Mouse (Mus musculus) heart, embryonic 14.5 days (tissue): Measurements from ENCODE around the gene Rtf2. TPM values are rescaled to one million over a fixed set of nuclear protein-coding genes. Genes with fewer than 3 reads are reported as not detected.

Experiments
- ATAC-seq: fragments of 200-750 bp; cut with Nextera tagmentation; 2 replicates; pipeline ENCODE4 v1.8.0; 2017; ENCODE audit warnings: low read depth, moderate TSS enrichment; ENCODE audit not compliant: insufficient number of reproducible peaks, insufficient read depth, low FRiP score
- H3K27ac ChIP-seq, 2 experiments: fragments of 200-500 bp in 1 of 2; fragments of 300-500 bp in 1 of 2; sonication (generic) in 1 of 2; replicated peaks in 1 of 2; 2 replicates each; pipeline ENCODE4 v1.5.1; 2012 to 2014; ENCODE audit warnings: low read depth in 2 of 2, low read length in 2 of 2, control low read depth in 1 of 2, mild to moderate bottlenecking in 1 of 2, mixed read lengths in 1 of 2; ENCODE audit not compliant: control insufficient read depth in 1 of 2, insufficient read depth in 1 of 2
- H3K27me3 ChIP-seq: fragments of 300-500 bp; sonication (generic); 2 replicates; pipeline ENCODE4 v1.6.1; 2014; ENCODE audit warnings: mild to moderate bottlenecking, low read length, control low read depth; ENCODE audit not compliant: control insufficient read depth, insufficient read depth
- H3K36me3 ChIP-seq: fragments of 300-500 bp; sonication (generic); 2 replicates; pipeline ENCODE4 v1.6.1; 2014; ENCODE audit warnings: mild to moderate bottlenecking, control low read depth, low read length, mixed read lengths; ENCODE audit not compliant: control insufficient read depth, insufficient read depth
- H3K4me1 ChIP-seq, 2 experiments: fragments of 200-500 bp in 1 of 2; fragments of 300-500 bp in 1 of 2; sonication (generic) in 1 of 2; 2 replicates each; pipeline ENCODE4 v1.6.1; 2012 to 2014; ENCODE audit warnings: low read length in 2 of 2, control low read depth in 1 of 2, mixed read lengths in 1 of 2; ENCODE audit not compliant: control insufficient read depth in 2 of 2, insufficient read depth in 2 of 2
- H3K4me2 ChIP-seq: fragments of 300-500 bp; sonication (generic); 2 replicates; pipeline ENCODE4 v1.6.1; 2014; ENCODE audit warnings: mild to moderate bottlenecking, low read length
- H3K4me3 ChIP-seq, 2 experiments: fragments of 200-500 bp in 1 of 2; fragments of 300-500 bp in 1 of 2; sonication (generic) in 1 of 2; 2 replicates each; pipeline ENCODE4 v1.5.1; 2012 to 2014; ENCODE audit warnings: low read length in 2 of 2, mild to moderate bottlenecking in 2 of 2, control low read depth in 1 of 2, low read depth in 1 of 2, moderate library complexity in 1 of 2; ENCODE audit not compliant: control insufficient read depth in 1 of 2, insufficient read depth in 1 of 2
- H3K9ac ChIP-seq: fragments of 300-500 bp; sonication (generic); 2 replicates; pipeline ENCODE4 v1.6.1; 2014; ENCODE audit warnings: mild to moderate bottlenecking, low read length
- H3K9me3 ChIP-seq: fragments of 300-500 bp; sonication (generic); 2 replicates; pipeline ENCODE4 v1.6.1; 2016; ENCODE audit warnings: low read length, control low read depth; ENCODE audit not compliant: control insufficient read depth
- WGBS: fragments of 180-500 bp; shearing (Covaris S2); extraction: QIAGEN DNeasy Blood & Tissue Kit; methylation state at CpG from one replicate; pipeline ENCODE4 v1.1.7; 2014; 5-methylcytosine and 5-hydroxymethylcytosine counted together
- polyA plus RNA-seq: library from polyadenylated mRNA; unstranded; fragments of >200 nt; fragmentation: Nextera tagmentation; extraction: Ambion mirVana; gene quantifications from 2 replicates; pipeline ENCODE4 v1.2.1, GENCODE M21; 2014

The Rtf2 gene
- polyA plus RNA-seq, 1 experiment from 2014 or later = 48.3 TPM

DNA sequence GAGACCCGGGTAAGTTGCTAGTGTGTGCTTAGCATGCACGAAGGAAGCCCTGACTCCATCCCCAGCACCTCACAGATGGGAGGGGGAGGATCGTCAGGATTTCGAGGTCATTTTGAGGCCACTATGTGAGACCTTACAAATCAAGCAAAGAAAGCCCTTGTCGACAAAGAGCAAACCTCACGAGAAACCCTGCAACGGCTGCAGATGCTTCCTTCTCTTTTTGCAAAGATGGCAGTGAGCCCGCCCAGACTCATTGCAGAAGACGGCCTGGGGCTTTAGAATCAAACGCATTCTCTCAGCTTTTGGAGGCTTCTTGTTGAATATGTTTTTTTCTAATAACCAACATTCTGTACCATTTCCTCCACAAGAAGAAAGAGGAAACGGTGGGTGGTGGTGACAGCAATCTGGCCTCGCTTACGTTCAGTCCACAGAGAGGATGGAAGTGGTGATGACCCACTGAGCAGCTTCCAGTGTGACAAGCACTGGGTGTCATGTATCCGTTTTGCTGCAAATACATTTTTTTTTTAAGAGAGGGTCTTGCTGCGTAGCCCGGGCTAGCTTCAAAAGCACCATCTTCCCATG lies 2.9 kb upstream of the Rtf2 start:
- Histone ChIP-seq H3K4me1 (peaks cover 9 to 16% of the 10 kb centered on the region in 2 experiments), H3K27ac (no peak overlapping the region), H3K4me3 (no peak overlapping the region), H3K36me3 (no peaks in the 10 kb centered on the region), H3K27me3 (no peaks in the 10 kb centered on the region), H3K9me3 (no peaks in the 10 kb centered on the region), H3K9ac (no peak overlapping the region), H3K4me2 (no peak overlapping the region)
- 58% methylated on average over 16 of the region's 16 CpGs for WGBS
- no peak for ATAC-seq

DNA sequence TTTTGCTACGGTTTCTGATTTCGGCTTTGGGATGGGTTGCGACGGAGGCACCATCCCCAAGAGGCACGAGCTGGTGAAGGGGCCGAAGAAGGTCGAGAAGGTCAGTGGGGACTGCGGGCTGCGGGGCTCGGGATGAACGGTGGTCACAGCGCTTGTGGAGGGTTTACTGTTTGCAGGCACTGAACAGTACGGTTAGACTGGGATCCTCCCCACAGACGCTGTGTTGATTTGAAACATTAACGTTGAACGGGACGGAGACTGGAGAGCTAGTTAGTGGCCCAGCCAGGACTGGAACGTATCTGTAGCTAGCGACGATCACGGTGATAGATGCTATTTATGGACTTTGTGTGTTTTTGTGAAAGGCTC lies 267 bp downstream of the Rtf2 start:
- ATAC-seq = no peak
- Histone ChIP-seq H3K4me1 (peaks cover 9 to 16% of the 10 kb centered on the region in 2 experiments), H3K4me3 (peak overlapping the region; percentile 74 to 97), H3K4me2 (peak overlapping the region; percentile 79), H3K9me3 (no peaks in the 10 kb centered on the region), H3K9ac (peak overlapping the region; percentile 80), H3K36me3 (peaks cover 9% of the 10 kb centered on the region), H3K27me3 (no peaks in the 10 kb centered on the region), H3K27ac (peak overlapping the region; percentile 38 to 61)
- WGBS = 1% methylated on average over 21 of the region's 21 CpGs

DNA sequence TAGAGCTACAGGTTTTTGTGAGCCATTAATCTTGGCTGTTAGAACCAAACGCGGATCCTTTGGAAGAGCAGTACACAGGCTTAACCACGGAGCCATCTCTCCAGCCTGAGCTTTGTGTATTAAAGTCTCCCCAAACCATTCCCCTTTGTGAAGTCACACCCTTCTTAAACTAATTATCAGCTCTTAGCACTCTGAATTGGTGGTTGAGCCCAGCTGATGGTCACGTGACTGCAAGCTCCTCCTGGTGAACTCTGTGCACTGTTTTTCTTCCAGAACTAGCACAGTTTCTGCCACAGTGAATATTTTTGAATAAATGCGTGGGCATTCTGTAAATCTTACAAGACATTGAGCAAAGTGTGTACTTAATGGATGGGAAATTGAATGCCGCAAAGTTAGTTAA lies 820 bp downstream of the Rtf2 start:
- H3K9me3 ChIP-seq = no peaks in the 10 kb centered on the region
- H3K27me3 ChIP-seq = no peaks in the 10 kb centered on the region
- peak overlapping the region; percentile 79 for H3K4me2 ChIP-seq
- H3K9ac ChIP-seq = peak overlapping the region; percentile 80
- no peak overlapping the region; a peak in 1 of 4 replicates for H3K27ac ChIP-seq
- no peak for ATAC-seq
- peaks cover 15% of the 10 kb centered on the region for H3K36me3 ChIP-seq
- peaks cover 9 to 16% of the 10 kb centered on the region in 2 experiments for H3K4me1 ChIP-seq
- H3K4me3 ChIP-seq = peak overlapping the region; percentile 74 to 97
- WGBS = 26% methylated on average over 6 of the region's 6 CpGs

DNA sequence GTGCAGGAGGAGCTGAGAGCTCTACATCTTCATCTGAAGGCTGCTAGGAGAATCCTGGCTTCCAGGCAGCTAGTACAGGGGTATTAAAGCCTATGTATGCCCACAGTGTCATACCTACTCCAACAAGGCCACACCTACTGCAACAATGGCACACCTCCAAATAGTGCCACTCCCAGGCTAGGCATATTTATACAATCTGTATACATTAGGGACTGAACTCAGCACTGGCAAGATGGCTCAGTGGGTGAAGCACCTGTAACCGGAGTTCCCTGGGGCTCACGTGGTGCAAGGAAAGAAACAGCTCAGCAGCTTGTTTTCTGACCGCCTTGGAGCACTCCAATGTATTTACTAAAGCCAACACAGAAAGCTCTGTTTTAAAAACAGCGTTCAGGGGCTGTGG lies 5.3 kb downstream of the Rtf2 start:
- Histone ChIP-seq H3K9ac (no peak overlapping the region), H3K4me2 (no peak overlapping the region)
- 94% methylated on average over 4 of the region's 4 CpGs for WGBS

DNA sequence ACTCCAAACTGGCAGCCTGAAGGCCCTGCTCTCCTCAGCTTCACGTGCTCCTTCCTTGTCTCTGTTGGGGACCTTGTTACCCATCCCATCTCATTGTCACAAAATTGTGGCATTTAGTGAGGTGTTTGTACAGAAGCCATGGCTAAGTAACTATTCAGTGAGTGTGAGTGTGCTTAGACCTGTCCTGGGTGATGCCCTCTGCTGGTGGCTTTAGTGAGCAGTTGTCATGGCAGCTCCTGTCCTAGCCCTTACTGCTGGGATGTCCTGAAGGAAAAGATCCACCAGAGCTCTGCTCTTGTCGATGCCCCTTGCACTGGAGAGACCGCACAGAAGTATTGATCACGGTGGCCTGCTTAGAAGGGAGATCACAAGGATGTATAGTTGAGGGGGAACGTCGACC lies 7.0 kb downstream of the Rtf2 start:
- H3K4me1 ChIP-seq = no peaks in the 10 kb centered on the region
- ATAC-seq = no peak
- no peaks in the 10 kb centered on the region for H3K27me3 ChIP-seq
- H3K9ac ChIP-seq = no peak overlapping the region
- no peak overlapping the region for H3K4me3 ChIP-seq
- peaks cover 74% of the 10 kb centered on the region for H3K36me3 ChIP-seq
- no peaks in the 10 kb centered on the region for H3K9me3 ChIP-seq
- H3K27ac ChIP-seq = no peak overlapping the region
- no peak overlapping the region for H3K4me2 ChIP-seq
- WGBS = 88% methylated on average over 6 of the region's 6 CpGs

More for the DNA sequence above, 5.3 kb downstream of the Rtf2 start:
- Histone ChIP-seq H3K27ac (no peak overlapping the region), H3K9me3 (no peaks in the 10 kb centered on the region), H3K27me3 (no peaks in the 10 kb centered on the region), H3K4me3 (no peak overlapping the region), H3K4me1 (peaks cover 9 to 12% of the 10 kb centered on the region in 2 experiments), H3K36me3 (peaks cover 59% of the 10 kb centered on the region)
- no peak for ATAC-seq

DNA sequence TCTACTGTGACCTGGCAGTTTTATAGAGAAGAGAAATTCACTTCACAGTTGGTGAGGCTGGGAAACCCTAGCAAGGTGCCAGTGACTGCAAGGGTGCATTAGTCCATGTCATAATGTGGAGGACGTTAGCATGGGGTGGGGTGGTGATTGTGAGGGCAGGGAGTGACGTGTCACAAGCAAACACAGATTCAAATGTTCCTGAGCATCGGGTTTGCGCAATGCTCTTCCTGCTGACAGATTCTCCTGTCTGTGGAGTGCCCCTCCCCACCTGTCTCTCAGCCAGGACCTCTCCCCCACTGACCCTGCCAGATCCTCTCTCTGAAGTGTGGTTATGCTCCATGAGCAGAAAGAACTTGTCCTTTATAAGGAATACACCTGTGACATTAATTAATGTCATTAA lies 8.0 kb downstream of the Rtf2 start:
- WGBS = 92% methylated on average over 4 of the region's 4 CpGs
- peaks cover 84% of the 10 kb centered on the region for H3K36me3 ChIP-seq
- no peak overlapping the region for H3K9ac ChIP-seq
- H3K27ac ChIP-seq = no peak overlapping the region
- no peaks in the 10 kb centered on the region for H3K9me3 ChIP-seq
- no peak for ATAC-seq
- no peak overlapping the region for H3K4me2 ChIP-seq
- H3K4me3 ChIP-seq = no peak overlapping the region
- no peaks in the 10 kb centered on the region for H3K27me3 ChIP-seq
- H3K4me1 ChIP-seq = no peaks in the 10 kb centered on the region

DNA sequence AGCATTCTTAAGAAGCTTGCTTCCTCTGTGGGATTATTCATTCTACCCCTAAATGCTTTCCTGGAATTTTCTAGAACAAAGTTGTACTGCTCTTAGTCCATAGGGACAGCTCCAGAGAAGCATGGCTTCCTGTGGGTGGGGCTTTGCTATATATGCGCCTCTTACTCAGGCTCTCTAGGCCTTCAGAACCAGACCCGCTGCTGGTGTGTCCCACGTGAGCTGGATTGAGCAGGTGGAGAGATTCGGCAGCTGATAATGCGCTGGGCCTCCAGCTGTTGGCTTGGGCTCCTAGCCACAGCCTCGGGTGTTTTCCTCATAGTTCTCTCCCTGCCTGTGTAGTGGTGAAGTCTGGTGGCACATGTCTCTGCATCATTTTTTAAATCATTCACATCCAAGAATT lies 10.3 kb downstream of the Rtf2 start:
- H3K4me1 ChIP-seq = no peaks in the 10 kb centered on the region
- H3K27me3 ChIP-seq = no peaks in the 10 kb centered on the region
- H3K27ac ChIP-seq = no peak overlapping the region
- H3K36me3 ChIP-seq = peaks cover 85% of the 10 kb centered on the region
- H3K9ac ChIP-seq = no peak overlapping the region
- 86% methylated on average over 6 of the region's 6 CpGs for WGBS
- H3K9me3 ChIP-seq = no peaks in the 10 kb centered on the region
- H3K4me2 ChIP-seq = no peak overlapping the region
- H3K4me3 ChIP-seq = no peak overlapping the region
- ATAC-seq = no peak

DNA sequence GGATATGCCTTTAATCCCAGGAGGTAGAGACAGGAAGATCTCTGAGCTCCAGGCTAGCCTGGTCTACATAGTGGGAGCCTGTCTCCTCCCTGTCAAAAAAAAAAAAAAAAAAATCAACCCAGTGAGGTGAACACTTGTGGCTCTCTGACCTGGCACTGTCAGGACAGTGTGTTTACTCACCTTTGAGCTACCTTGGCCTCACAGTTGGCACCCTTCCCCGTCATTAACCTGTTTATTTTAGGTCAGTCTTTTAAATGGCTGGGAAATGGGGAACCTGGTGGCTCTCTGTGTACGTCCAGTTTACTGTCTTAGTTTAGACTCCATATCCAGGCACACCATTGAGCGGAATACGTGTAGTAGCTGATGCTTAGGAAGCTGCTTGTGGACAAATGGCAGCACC lies 11.7 kb downstream of the Rtf2 start:
- Histone ChIP-seq H3K4me1 (no peaks in the 10 kb centered on the region), H3K9ac (no peak overlapping the region), H3K36me3 (peaks cover 82% of the 10 kb centered on the region), H3K27ac (no peak overlapping the region), H3K27me3 (no peaks in the 10 kb centered on the region), H3K9me3 (no peaks in the 10 kb centered on the region), H3K4me2 (no peak overlapping the region), H3K4me3 (no peak overlapping the region)
- WGBS = 92% methylated on average over 4 of the region's 4 CpGs
- no peak for ATAC-seq
